Mouse (Mus musculus): ENCODE results near the gene Evpl. TPM values are rescaled to one million over a fixed set of nuclear protein-coding genes. Genes with fewer than 3 reads are reported as not detected.
A peak's percentile ranks its signal among the peaks of the same experiment; 100 is the strongest.

The Evpl gene
- polyA plus RNA-seq (2015; fragmentation: Nextera tagmentation; extraction: Ambion mirVana): 1.2 TPM in 2 replicates

DNA sequence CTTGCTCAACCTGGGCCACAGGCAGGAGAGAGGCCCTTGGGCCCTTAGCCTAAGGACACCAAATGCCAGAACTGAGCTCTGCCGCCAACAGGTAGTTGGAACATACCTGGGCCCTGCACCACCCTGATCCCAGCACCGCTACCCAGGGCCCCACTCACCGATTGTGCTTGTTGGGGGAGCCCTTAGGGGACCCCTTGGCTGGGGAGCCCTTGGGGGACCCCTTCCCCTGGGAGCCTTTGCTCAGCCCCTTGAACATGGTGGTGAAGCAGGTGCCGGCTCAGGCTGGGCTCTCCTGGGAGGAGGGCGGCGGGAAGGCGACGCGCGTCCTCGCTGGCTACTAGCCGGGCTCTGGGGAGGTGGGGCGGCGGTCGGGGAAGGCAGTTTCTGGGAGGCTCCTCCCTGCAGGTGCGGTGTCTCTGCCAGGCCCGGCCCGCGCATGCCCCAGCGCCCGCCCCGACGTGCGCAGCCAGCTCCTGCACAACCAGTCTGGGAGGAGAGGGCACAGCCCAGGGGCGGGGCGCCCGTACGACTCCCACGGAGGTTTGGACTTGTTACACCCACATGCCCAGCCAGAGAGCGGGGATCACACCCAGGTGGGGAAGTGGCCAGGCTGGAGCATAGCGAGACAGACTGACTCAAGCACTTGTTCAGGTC is at the start of gene Evpl:
Evpl (minus strand) TSS at position 336 of the 654 bp plus-strand sequence.
- no peak within 1 kb of the TSS for H3K27ac ChIP-seq (ENCODE audit: low read length)
- peaks cover 21% of the 10 kb centered on the region for H3K27me3 ChIP-seq (ENCODE audit: control insufficient read depth, insufficient read depth, low read length)
- H3K4me3 ChIP-seq (ENCODE audit: low read length): peak within 1 kb of the TSS; percentile 36
- no peaks in the 10 kb centered on the region for H3K9me3 ChIP-seq (replicated peaks; ENCODE audit: control insufficient read depth, low read length)
- H3K4me2 ChIP-seq (ENCODE audit: low read depth, low read length): peak within 1 kb of the TSS; percentile 49
- peak within 1 kb of the TSS; percentile 35; the same call in 1 of the 2 replicates for H3K9ac ChIP-seq (ENCODE audit: low read length)
- H3K4me1 ChIP-seq (ENCODE audit: control insufficient read depth, insufficient read depth, low read length): no peaks in the 10 kb centered on the region
- peak; percentile 74 for ATAC-seq (replicated peaks; ENCODE audit: extremely low read depth, insufficient read depth, low FRiP score)
- no peaks in the 10 kb centered on the region for H3K36me3 ChIP-seq (ENCODE audit: control insufficient read depth, insufficient read depth)
- WGBS: 9% methylated on average over 29 of the region's 31 CpGs

GRCm38 (mm10) chr11:116287351-116287750 is 49.5 kb upstream of the Evpl start:
- Histone ChIP-seq H3K27me3 (ENCODE audit: control insufficient read depth, insufficient read depth, low read length) (peaks cover 28% of the 10 kb centered on the region), H3K36me3 (ENCODE audit: control insufficient read depth, insufficient read depth) (peaks cover 18% of the 10 kb centered on the region; the same call in 1 of the 2 replicates), H3K4me1 (ENCODE audit: control insufficient read depth, insufficient read depth, low read length) (peaks cover 4% of the 10 kb centered on the region; the same call in 1 of the 2 replicates), H3K9me3 (replicated peaks; ENCODE audit: control insufficient read depth, low read length) (no peaks in the 10 kb centered on the region), H3K27ac (ENCODE audit: low read length) (no peak overlapping the region), H3K4me2 (ENCODE audit: low read depth, low read length) (no peak overlapping the region), H3K4me3 (ENCODE audit: low read length) (no peak overlapping the region), H3K9ac (ENCODE audit: low read length) (no peak overlapping the region)
- no peak for ATAC-seq (replicated peaks; ENCODE audit: extremely low read depth, insufficient read depth, low FRiP score)
- 81% methylated on average over 5 of the region's 5 CpGs for WGBS

DNA sequence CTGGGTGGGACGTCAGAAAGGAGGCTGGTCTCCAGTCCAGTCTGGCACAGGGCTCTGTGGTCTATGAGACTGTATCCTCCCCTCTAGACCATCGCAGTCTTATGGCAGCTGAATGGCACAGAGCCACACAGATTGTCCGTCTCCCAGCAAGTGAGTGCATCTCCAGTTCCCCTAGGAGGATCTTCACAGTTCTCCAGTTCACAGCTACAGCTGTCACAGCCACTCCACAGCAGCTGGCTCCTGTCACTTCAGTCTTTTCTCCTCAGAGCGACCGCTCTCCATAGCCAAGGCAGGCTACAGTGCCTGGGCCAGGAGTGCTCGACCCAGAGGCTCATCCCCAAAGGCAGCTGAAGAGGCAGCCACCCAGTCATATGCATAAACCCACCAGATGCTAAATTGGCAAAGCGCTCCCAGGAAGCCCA is 47.9 kb upstream of the Evpl start:
- ATAC-seq (replicated peaks; ENCODE audit: extremely low read depth, insufficient read depth, low FRiP score): no peak
- H3K4me3 ChIP-seq (ENCODE audit: low read length): no peak overlapping the region
- no peak overlapping the region for H3K27ac ChIP-seq (ENCODE audit: low read length)

DNA sequence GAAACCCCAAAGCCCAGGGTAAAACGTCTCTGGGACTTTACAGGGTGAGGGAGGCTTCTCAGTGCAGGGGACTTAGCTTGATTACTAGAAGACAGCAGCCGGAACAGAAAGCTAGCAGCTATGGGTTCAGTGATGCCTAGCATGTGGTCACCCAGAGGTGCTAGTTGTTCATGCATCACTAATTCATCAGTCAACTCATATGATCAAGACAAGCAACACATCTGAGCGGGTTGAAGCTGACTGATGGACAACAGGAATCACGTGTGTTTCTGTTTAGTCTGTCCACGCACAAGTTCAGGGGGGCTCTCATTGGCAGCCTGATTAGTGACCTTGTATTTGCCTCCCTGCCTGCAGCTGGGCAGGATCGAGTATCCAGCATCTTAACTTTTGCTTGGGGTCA is 46.1 kb upstream of the Evpl start:
- Histone ChIP-seq H3K36me3 (ENCODE audit: control insufficient read depth, insufficient read depth) (peaks cover 8% of the 10 kb centered on the region; the same call in 1 of the 2 replicates), H3K9me3 (replicated peaks; ENCODE audit: control insufficient read depth, low read length) (no peaks in the 10 kb centered on the region), H3K4me3 (ENCODE audit: low read length) (no peak overlapping the region), H3K4me2 (ENCODE audit: low read depth, low read length) (no peak overlapping the region), H3K27ac (ENCODE audit: low read length) (no peak overlapping the region), H3K27me3 (ENCODE audit: control insufficient read depth, insufficient read depth, low read length) (peaks cover 55% of the 10 kb centered on the region), H3K4me1 (ENCODE audit: control insufficient read depth, insufficient read depth, low read length) (peaks cover 8% of the 10 kb centered on the region), H3K9ac (ENCODE audit: low read length) (no peak overlapping the region)
- 53% methylated on average over 6 of the region's 6 CpGs for WGBS
- ATAC-seq (replicated peaks; ENCODE audit: extremely low read depth, insufficient read depth, low FRiP score): no peak

More for the DNA sequence above, 47.9 kb upstream of the Evpl start:
- Histone ChIP-seq H3K36me3 (ENCODE audit: control insufficient read depth, insufficient read depth) (peaks cover 14% of the 10 kb centered on the region; the same call in 1 of the 2 replicates), H3K9me3 (replicated peaks; ENCODE audit: control insufficient read depth, low read length) (no peaks in the 10 kb centered on the region), H3K4me2 (ENCODE audit: low read depth, low read length) (no peak overlapping the region), H3K9ac (ENCODE audit: low read length) (no peak overlapping the region), H3K4me1 (ENCODE audit: control insufficient read depth, insufficient read depth, low read length) (peaks cover 8% of the 10 kb centered on the region), H3K27me3 (ENCODE audit: control insufficient read depth, insufficient read depth, low read length) (peaks cover 44% of the 10 kb centered on the region)
- WGBS: 53% methylated on average over 7 of the region's 7 CpGs

DNA sequence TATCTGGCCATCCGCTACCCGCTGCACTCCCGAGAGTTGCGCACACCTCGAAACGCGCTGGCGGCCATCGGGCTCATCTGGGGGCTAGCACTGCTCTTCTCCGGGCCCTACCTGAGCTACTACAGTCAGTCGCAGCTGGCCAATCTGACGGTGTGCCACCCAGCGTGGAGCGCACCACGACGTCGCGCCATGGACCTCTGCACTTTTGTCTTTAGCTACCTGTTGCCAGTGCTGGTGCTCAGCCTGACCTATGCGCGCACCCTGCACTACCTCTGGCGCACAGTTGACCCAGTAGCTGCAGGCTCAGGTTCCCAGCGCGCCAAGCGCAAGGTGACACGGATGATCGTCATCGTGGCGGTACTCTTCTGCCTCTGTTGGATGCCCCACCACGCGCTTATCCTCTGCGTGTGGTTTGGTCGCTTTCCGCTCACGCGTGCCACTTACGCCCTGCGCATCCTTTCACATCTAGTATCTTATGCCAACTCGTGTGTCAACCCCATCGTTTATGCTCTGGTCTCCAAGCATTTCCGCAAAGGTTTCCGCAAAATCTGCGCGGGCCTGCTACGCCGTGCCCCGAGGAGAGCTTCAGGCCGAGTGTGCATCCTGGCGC is 45.1 kb upstream of the Evpl start:
- Histone ChIP-seq H3K27me3 (ENCODE audit: control insufficient read depth, insufficient read depth, low read length) (peaks cover 55% of the 10 kb centered on the region), H3K36me3 (ENCODE audit: control insufficient read depth, insufficient read depth) (0 out of 2 replicates have a peak, but pooled peaks cover under 1% of the 10 kb centered on the region), H3K9ac (ENCODE audit: low read length) (no peak overlapping the region), H3K9me3 (replicated peaks; ENCODE audit: control insufficient read depth, low read length) (no peaks in the 10 kb centered on the region), H3K4me2 (ENCODE audit: low read depth, low read length) (no peak overlapping the region), H3K27ac (ENCODE audit: low read length) (no peak overlapping the region), H3K4me1 (ENCODE audit: control insufficient read depth, insufficient read depth, low read length) (peaks cover 8% of the 10 kb centered on the region), H3K4me3 (ENCODE audit: low read length) (no peak overlapping the region)
- WGBS: 10% methylated on average over 48 of the region's 48 CpGs
- no peak for ATAC-seq (replicated peaks; ENCODE audit: extremely low read depth, insufficient read depth, low FRiP score)

- H3K27ac ChIP-seq (ENCODE audit: low read length): no peak overlapping the region
- ATAC-seq (replicated peaks; ENCODE audit: extremely low read depth, insufficient read depth, low FRiP score): no peak
- H3K9ac ChIP-seq (ENCODE audit: low read length): no peak overlapping the region
- 2% methylated on average over 11 of the region's 11 CpGs for WGBS
- H3K36me3 ChIP-seq (ENCODE audit: control insufficient read depth, insufficient read depth): no peaks in the 10 kb centered on the region
- H3K4me3 ChIP-seq (ENCODE audit: low read length): peak overlapping the region; percentile 46
- peaks cover 8% of the 10 kb centered on the region for H3K4me1 ChIP-seq (ENCODE audit: control insufficient read depth, insufficient read depth, low read length)
- H3K9me3 ChIP-seq (replicated peaks; ENCODE audit: control insufficient read depth, low read length): no peaks in the 10 kb centered on the region
- H3K4me2 ChIP-seq (ENCODE audit: low read depth, low read length): no peak overlapping the region; the same call in 1 of the 2 replicates
- H3K27me3 ChIP-seq (ENCODE audit: control insufficient read depth, insufficient read depth, low read length): peaks cover 55% of the 10 kb centered on the region
Measured at GRCm38 (mm10) chr11:116282089-116282488, 44.2 kb upstream of the Evpl start.

DNA sequence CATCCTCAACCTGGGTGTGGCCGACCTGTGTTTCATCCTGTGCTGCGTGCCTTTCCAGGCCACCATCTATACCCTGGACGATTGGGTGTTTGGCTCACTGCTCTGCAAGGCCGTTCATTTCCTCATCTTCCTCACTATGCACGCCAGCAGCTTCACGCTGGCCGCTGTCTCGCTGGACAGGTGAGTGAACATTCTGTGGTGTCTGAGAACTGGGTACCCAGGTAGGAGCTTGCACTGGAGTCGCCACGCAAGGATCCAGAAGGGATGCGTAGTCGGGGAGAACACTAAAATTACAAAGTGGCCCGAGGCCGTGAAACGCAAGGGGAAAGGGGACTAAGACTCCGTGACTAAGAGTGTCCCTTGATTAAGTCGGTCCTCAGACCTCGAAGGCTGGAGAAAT is 43.8 kb upstream of the Evpl start:
- Histone ChIP-seq H3K4me2 (ENCODE audit: low read depth, low read length) (peak overlapping the region; percentile 65), H3K27ac (ENCODE audit: low read length) (no peak overlapping the region), H3K4me1 (ENCODE audit: control insufficient read depth, insufficient read depth, low read length) (peaks cover 8% of the 10 kb centered on the region), H3K9me3 (replicated peaks; ENCODE audit: control insufficient read depth, low read length) (no peaks in the 10 kb centered on the region), H3K4me3 (ENCODE audit: low read length) (peak overlapping the region; percentile 46), H3K27me3 (ENCODE audit: control insufficient read depth, insufficient read depth, low read length) (peaks cover 55% of the 10 kb centered on the region), H3K36me3 (ENCODE audit: control insufficient read depth, insufficient read depth) (no peaks in the 10 kb centered on the region), H3K9ac (ENCODE audit: low read length) (peak overlapping the region; percentile 32)
- 4% methylated on average over 18 of the region's 18 CpGs for WGBS
- no peak for ATAC-seq (replicated peaks; ENCODE audit: extremely low read depth, insufficient read depth, low FRiP score)

GRCm38 (mm10) chr11:116280751-116281663 is 43.1 kb upstream of the Evpl start, which contains the start of gene Galr2:
Gene Galr2, plus strand, starts transcription at chr11:116280939.
- H3K9ac ChIP-seq (ENCODE audit: low read length): peak within 1 kb of the TSS; percentile 32
- no peak within 1 kb of the TSS for H3K27ac ChIP-seq (ENCODE audit: low read length)
- H3K27me3 ChIP-seq (ENCODE audit: control insufficient read depth, insufficient read depth, low read length): peaks cover 55% of the 10 kb centered on the region
- H3K4me3 ChIP-seq (ENCODE audit: low read length): peak within 1 kb of the TSS; percentile 46
- no peak for ATAC-seq (replicated peaks; ENCODE audit: extremely low read depth, insufficient read depth, low FRiP score)
- H3K4me1 ChIP-seq (ENCODE audit: control insufficient read depth, insufficient read depth, low read length): peaks cover 8% of the 10 kb centered on the region
- H3K9me3 ChIP-seq (replicated peaks; ENCODE audit: control insufficient read depth, low read length): no peaks in the 10 kb centered on the region
- H3K4me2 ChIP-seq (ENCODE audit: low read depth, low read length): peak within 1 kb of the TSS; percentile 65
- WGBS: 7% methylated on average over 46 of the region's 48 CpGs
- H3K36me3 ChIP-seq (ENCODE audit: control insufficient read depth, insufficient read depth): no peaks in the 10 kb centered on the region
